Mouse (Mus musculus) spleen, adult 2 months (tissue): Measurements from ENCODE around the gene Kiz.

Experiments
- CTCF ChIP-seq: fragments of 200-500 bp; IDR thresholded peaks from 2 replicates; pipeline ENCODE4 v1.5.1; 2011; ENCODE audit warnings: mild to moderate bottlenecking, inconsistent platforms; ENCODE audit not compliant: insufficient read depth, insufficient read length, insufficient replicate concordance; ENCODE audit errors: extremely low read depth
- POLR2A ChIP-seq: fragments of 200-500 bp; IDR thresholded peaks from 2 replicates; pipeline ENCODE4 v1.6.1; 2011; ENCODE audit warnings: low read depth, low read length, inconsistent platforms

DNA sequence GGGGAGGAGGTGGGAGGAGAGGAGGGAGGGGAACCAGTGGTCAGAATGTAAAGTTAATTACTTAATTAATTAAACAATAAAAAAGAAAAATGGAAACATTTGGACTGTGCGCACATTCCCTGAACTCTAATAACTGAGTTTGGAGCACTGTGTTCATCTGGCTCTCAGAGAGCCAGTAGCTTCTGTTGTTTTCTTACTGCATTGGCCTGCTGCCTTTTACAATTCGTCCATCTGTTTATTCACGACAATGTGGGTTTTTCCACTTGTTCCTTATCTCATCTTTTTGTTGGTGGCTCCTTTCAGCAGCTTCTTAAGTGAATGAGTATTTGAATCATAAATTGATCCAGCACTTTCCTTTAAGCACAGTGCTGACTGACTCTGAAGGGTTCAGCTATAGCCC, 62.1 kb downstream of the Kiz start:
- no peak for TF ChIP-seq CTCF
- TF ChIP-seq POLR2A: no peak
